Mouse (Mus musculus) adrenal gland, postnatal 14 days (tissue): Measurements from ENCODE around the gene Carmil1. TPM values are rescaled to one million over a fixed set of nuclear protein-coding genes. Genes with fewer than 3 reads are reported as not detected.
A peak's percentile ranks its signal among the peaks of the same experiment; 100 is the strongest.

ENCODE experiments used
- DNase-seq: peaks from one replicate; pipeline ENCODE4 v3.0.0; 2021; ENCODE audit warnings: mixed read lengths
- total RNA-seq: library from RNA; stranded (reverse); gene quantifications from 2 replicates; pipeline ENCODE4 v1.2.3, GENCODE M21; 2021

Gene Carmil1
- total RNA-seq, 1 experiment from 2014 or later: 33.2 TPM

DNA sequence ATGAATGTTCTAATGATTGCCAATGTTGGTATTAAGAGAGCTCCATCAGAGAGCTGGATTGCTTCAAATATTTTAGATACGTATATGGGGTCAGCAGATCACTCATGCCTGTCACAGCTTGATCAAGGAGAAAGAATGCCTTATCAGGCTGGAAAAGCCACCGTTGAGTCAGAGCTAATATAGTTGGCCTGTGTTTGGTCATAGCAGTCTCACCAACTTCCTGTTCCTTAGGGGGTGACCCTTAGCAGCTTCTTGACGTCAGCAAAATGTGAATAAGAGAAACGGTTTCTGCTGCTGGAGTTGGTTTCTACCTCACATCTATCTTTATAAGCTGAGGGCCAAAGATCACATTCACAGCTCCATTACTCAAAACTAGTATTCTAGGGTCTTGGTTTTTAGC, 176.6 kb downstream of the Carmil1 start:
- DNase-seq: no peak

GRCm38 (mm10) chr13:24103152-24103551, 177.4 kb downstream of the Carmil1 start:
- no peak for DNase-seq

DNA sequence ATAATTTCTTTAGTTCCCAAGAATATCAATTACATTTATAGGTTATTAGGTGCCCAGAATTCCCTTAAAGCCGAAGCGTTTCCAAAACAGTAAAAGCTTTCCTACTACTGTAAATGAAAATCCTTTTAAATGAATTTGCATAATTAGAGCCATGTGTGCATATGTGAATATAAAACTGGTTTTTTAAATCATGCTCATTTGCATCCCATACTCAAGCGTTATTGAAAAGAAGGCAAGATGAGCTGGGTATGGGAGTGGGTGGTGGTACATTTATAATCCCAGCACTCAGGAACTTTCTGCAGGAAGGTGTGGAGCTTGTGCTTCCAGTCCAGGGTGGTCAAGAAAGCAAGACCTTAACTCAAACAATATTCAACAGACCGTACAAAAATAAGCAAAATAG, 178.3 kb downstream of the Carmil1 start:
- no peak for DNase-seq

DNA sequence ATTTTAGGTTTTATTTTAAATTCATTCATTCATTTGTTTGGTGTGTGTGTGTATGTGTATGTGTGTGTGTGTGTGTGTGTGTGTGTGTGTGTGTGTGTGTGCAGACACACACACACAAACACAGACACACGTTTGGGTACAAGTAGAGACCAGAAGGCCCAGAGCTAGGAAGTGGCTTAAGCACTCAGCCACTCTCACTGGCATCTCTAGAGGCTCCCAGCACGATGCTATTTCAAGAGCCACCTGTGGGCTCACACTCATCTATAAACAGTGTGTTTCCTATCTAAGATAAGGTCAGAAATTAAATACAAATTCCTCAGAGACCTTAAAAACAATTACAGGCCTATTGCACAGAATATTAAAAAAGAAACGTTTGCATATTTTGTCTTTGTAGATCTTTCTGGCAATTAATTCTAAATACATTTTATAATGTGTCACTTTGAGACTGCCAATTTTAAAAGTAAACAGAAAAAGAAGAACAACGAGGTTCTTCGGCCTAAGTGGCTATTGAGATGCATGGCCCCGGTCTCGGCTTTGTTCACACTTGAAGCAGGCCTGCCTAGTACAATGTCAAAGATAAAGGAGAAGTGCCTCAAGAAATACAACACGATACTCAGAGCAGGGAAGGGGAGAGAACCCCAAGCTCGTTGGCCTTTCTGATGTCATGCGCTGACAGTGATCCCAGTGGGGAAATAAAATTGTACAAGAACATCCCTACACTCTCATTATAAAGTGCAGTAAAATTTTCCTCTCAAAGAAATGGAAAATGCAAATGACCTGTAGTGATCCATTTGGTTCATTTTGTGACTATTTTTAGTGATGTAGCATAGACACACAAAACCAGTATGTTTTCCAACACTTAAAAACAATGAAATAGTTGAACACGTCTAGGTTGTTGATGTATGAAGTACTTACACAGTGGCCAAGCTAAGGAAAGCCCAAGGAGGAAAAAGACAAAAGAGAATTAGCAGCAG, 179.2 kb downstream of the Carmil1 start:
- DNase-seq: no peak

GRCm38 (mm10) chr13:24100516-24101094, 180.0 kb downstream of the Carmil1 start:
- DNase-seq: no peak

- DNase-seq: no peak
Measured at GRCm38 (mm10) chr13:24096573-24096972, 184.0 kb downstream of the Carmil1 start.

DNA sequence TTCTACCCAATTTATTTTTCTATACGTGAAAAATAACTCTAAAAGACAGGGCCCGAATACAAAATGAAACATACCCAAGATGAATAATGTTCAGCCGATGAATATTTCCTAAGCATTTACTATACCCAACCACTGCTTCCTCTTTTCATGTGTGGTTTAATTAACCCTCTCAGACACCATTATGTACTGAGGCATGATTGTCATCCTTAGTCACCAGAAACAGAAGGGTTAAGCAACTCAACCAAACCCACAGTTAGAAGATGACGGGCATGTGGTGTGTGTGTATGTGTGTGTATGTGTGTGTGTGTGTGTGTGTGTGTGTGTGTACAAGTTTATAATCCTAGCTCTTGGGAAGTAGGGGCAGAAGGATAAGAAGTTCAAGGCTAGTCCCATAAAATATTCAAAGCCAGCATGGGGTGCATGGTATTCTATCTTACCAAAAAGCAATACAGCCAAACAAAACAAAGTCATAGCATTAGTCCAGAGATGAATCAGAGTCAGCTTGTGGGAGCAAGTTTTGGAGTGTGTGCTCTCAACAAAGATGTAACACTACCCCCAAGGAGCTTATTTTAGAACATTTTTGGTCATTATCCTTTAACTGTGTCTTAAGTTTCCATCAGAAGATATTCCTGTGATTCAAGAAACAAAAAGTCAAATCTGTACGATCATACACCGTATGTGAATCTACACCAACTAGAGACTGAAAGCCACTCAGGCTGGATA, 185.6 kb downstream of the Carmil1 start:
- no peak for DNase-seq

DNA sequence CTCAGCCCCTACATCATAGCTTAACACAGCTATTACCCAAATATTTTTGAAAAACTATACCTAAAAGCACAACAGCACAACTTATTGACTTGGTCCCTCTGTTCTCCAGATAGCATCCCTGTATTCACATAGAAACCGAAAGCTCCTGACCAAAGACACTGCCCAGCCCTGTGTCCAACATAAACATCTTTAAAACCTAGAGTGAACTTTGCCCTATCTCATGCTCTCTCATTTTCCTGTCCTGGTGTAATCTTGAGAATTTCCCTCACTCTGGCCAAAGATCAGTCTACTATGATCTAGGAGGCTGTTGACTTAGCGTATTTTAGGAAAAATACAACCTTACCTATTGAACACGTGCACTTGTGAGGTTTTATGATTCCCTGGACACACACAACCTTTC, 187.5 kb downstream of the Carmil1 start:
- DNase-seq: no peak

GRCm38 (mm10) chr13:24092073-24092472, 188.5 kb downstream of the Carmil1 start:
- no peak for DNase-seq

DNA sequence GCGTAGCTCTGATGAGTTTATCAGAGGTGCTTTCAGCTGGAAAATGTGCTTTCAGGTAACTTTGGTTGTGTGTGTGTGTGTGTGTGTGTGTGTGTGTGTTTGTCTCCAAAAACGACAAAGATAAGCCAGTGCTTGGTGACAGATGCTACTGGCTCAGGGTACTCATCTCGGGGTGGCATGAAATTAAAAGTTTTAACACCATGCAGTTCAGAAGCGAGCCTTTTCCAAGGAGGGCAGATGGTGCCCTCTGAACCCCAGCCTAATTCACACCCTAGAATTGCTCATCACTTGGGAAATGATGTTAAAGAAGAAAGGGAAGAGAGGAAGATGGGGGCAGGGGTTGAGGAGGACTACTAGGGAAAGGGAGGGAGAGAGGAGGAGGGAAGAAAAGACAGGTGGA, 198.4 kb downstream of the Carmil1 start:
- DNase-seq: no peak

DNA sequence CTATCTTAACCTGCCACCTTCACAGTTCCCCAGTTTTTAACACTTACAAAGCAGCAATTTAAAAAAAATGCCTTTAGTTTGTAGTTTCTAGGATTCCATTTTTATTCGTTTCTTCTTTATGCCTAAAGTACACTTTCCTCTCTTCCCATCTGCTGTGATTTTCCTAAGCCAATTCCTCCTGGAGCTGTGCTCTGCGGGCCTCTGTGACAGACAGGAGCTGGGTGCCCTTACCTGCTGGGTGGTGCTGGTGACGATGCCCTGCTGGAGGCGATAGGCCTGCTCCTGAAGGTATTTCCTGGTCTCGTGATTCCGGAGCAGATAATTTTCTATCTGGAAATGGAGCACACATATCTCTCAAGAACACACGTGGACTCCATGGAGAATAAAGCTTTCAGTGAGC, 198.9 kb downstream of the Carmil1 start:
- no peak for DNase-seq

DNA sequence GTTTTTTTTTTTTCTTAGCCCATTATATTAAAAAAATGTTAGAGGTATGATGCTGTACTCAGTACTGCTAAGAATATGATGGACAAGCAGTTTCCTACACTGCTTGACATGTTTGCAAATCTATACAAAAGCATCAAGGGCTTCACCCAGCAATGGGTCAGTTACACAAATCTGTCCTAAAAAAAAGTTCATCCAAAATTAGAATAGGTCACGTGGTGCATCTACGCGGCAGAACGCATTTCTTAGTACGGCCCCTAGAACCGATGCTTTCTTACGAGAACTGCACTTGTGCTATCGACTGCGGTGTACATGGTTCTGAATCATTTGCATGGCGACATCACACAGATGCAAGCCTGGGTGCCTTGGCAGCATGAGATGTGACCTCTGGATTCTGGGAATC, 208.0 kb downstream of the Carmil1 start:
- no peak for DNase-seq

DNA sequence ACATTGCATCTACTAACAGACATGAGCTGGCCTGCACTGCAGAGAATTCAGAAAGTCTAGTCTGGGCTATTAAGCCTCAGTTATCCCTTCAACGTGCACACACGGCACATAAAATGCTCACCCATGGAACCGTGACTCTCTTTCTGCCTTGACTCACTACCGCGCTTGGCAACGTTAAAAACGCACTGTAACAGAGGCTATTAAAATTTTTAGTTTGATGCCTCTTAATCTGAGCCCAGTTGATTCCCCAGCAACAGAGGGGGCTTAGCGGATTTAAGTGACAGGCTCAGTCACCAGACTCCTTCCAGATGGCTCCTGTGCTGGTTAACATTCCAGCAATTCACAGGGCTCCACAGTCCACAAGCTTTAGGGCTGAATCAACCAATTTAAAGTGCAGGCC, 213.0 kb downstream of the Carmil1 start:
- no peak for DNase-seq

DNA sequence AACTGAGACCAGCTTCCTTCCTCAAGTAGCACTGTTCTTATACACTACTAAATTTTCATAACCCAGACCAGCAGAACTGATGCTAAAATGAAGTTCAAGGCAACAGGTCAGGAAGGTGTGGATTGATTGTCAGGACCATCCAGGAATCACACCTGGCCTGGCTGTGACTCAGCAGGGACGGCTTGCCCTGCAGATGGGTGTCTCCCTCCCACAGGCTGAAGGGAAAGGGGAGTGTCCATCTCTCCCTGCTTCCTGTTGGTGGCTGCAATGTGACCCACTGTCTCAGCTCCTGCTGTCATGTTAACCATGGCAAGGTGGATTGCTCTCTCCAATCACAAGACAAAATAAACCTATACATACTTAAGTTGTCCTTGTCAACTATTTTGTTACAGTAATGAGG, 215.1 kb downstream of the Carmil1 start:
- DNase-seq: no peak

DNA sequence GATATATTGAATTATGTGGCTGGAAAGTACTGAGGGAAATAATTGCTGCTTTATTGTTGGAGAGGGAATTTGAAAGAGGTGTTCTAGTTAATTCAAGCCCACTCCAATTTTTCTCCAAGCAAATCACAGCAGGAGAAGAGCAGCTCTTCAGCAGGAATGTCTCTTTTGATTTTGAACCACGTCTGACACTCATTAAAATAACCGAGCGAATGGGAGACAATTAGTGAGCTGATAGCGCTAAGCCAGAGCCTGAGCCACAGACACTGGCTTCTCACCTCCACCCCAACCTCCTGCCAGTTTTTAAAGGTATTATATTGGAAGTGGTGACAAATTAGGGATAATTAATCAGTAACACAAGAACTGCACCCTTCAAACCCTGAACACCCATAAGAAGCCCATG, 217.8 kb downstream of the Carmil1 start:
- DNase-seq: no peak

DNA sequence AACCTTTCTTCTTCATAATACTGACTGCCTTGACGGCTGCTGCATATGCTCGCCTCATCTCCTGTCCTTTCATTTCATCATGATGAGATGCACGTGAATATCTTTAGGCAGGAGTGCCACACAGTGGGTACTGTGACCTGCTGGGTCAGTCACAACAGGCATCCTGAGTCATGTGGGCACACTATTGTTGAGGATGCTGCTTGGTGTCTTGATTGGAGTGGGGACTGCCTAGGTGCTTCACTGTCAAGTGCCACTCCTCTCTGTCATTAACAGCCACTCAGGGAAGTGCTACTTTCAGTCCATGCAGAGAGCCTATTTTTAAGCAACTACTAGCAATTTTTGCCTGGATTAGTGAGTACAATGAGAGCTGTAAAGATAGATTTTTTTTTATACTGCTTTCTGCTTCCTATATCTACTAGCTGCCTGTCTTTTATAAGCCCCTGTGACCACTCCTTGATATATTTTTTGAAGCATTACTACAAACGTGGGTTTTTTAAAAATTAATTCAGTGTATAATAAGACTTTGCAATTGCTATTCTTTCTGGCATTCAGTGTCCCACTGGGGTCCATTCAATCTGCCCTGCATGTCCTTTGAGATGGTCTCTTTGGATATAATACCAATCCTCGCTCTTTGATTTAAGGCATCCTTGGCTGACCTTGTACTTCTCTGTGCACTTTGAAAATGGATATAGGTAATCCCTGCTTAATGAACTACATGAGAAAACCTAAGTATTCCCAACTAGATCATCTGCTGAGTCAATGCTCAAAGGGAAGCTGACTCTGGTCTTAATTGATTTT, 225.3 kb downstream of the Carmil1 start:
- no peak for DNase-seq

GRCm38 (mm10) chr13:24051496-24051895, 229.1 kb downstream of the Carmil1 start:
- DNase-seq: no peak

DNA sequence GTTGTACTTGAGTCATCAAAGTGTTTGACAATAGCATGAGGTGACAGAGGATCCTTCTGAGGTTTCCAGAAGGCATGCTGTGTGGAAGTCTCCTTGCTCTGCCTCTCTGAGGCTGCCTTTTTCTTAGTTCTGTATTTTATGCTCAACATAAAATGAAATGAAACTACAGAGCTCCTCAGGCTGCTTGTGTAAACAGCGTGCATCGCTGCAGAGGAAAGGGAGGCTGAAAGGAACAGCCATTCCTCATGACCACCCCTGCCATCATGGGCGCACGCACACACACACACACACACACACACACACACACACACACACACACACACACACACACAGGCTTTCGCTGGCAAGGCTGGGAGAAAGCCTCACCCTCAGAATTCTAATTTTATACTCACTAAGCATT, 230.3 kb downstream of the Carmil1 start:
- no peak for DNase-seq

DNA sequence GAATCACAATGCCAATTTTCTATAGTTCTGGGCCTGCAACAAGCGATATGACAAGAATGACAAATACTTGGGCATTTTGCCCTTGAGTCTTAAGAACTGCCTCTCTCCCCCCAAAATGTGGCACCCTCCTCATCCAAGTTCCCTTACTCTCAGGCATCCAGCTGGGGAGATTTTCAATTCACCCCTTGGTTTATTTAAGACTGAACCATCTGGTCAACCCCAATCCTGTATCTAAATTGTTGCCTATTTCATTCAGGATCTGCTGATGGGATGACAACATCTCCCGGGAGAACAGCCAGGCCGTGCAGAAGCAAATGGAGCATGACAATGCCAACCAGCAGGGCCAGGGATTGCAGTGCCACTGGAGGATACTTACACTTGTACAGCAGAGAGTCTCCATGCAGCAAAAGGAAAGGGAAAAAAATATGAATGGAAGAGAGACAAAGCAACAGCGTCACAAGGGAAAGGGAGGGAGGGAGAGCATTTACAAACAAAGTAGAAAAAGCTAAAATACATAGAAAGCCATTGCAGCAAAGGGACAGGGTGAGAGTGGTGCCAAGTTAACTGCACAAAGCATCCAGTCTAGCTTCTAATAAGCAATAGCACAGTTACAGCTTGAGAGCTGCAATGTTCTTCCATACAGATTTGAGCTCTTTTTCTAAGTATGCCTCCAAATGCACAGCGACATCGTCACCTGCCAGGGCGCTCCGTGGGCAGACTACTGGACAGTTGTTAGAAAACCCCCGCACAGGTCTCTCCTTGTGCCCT, 231.1 kb downstream of the Carmil1 start:
- peak; percentile 49 for DNase-seq

DNA sequence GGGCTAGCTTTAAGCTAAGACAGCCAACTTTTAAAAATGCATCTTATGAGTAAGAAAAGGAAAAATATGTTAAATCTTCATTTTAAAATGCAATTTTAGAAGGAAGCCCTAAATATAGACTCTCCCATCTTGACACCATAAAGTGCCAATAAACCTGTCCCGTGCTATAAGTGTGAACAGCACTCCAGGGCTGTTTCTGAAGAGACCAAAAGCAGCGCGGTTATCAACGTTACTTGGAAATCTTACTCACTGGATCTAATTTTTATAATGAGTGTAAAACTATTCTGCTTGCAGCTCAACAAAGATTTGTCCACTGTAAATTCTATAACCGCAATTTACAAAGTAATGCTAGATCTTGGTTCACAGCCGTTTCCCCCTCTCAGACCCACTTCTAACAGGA, 232.0 kb downstream of the Carmil1 start:
- DNase-seq: no peak

DNA sequence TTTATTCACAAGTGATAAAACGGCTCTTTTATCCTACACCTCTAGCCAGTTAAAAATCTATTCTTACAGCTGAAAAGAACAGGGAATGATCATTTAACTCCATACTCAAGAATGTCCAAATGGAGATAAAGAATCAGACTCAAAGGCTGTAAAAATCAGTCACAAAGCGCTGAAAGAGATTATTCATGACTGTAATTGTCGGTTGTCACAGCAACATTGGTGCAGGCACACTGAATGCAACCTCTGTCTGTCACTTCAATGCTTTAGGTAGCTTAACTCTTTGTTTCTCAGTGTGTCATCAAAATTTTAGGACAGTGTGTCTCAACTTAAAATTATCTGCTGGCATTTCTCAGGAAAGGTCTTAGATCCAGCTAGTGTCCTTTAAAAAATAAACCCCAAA, 235.3 kb downstream of the Carmil1 start:
- DNase-seq: no peak

GRCm38 (mm10) chr13:24040221-24040620, 240.4 kb downstream of the Carmil1 start:
- DNase-seq: no peak
